Comparison of ENCODE assay signal across 33 mouse cellular contexts in genomic region chr4:56840297-56840696, GRCm38 (mm10). TPM values are rescaled to one million over a fixed set of nuclear protein-coding genes. Genes with fewer than 3 reads are reported as not detected.
A peak's percentile ranks its signal among the peaks of the same experiment; 100 is the strongest.
DNase-seq lines count a peak whose midpoint lies in the region; ATAC-seq and TF ChIP-seq lines count a peak whose summit lies in the region.
"Had no signal": no experiment of that assay in that cellular context is flagged by ENCODE, and none has a peak within 500 bp of the region (broad histone marks: within the 10 kb centered on the region; RNA-seq: fewer than 3 reads in every experiment).

No protein-coding gene starts in this region.

- H3K4me2 ChIP-seq in lung, embryonic 14.5 days: no peak overlapping the region
- H3K4me2 ChIP-seq: embryonic facial prominence, embryonic 12.5 days; heart, embryonic 13.5 days; hindbrain, embryonic 15.5 days; limb, embryonic 15.5 days; lung, embryonic 15.5 days; midbrain, embryonic 11.5 days; neural tube, embryonic 12.5 days had no signal

- 63% methylated on average over 3 of the region's 3 CpGs for WGBS in kidney, adult 2 months
- 33% methylated on average over 3 of the region's 3 CpGs for WGBS in lung, embryonic 14.5 days

- no peaks in the 10 kb centered on the region for H3K9me3 ChIP-seq in lung, embryonic 14.5 days (ENCODE audit: low read depth, low read length)
- H3K9me3 ChIP-seq: embryonic facial prominence, embryonic 12.5 days; heart, embryonic 13.5 days; hindbrain, embryonic 15.5 days; limb, embryonic 10.5 days; limb, embryonic 15.5 days; lung, embryonic 15.5 days; neural tube, embryonic 12.5 days had no signal

- peak; percentile 30 for DNase-seq in kidney, adult 2 months
- no peak for DNase-seq in kidney, adult 18-20 months
- peak; percentile 47 for DNase-seq in lung, embryonic 14.5 days
- no peak for DNase-seq in lung, postnatal 10 days
- DNase-seq in 416B (ENCODE audit: low read depth): peak; percentile 24
- no peak for DNase-seq in heart, adult 8-10 months (ENCODE audit: low spot score)
- DNase-seq in gastrocnemius, postnatal 10 days: no peak
- DNase-seq: adrenal gland, postnatal 25 days; cerebellum, adult 11-12 months; cerebellum, adult 9-11 months; embryo, embryonic 11 days; gastrocnemius, postnatal 25 days; heart, adult 11 months; heart, postnatal 14 days; layer of hippocampus, adult 9-11 months; right cerebral cortex, adult 18-20 months; thymus, adult 18-20 months; thymus, postnatal 25 days had no signal

- no peak for TF ChIP-seq CTCF in kidney, adult 2 months (conservative IDR thresholded peaks at IDR 0.05; ENCODE audit: insufficient read depth, insufficient read length, low read depth, low read length)
- TF ChIP-seq CTCF in lung, embryonic 14.5 days (IDR thresholded peaks at IDR 0.05; ENCODE audit: low read depth): no peak

- H3K27ac ChIP-seq in kidney, adult 2 months (ENCODE audit: insufficient read depth, low read depth, low read length): no peak overlapping the region
- H3K27ac ChIP-seq in lung, embryonic 14.5 days (ENCODE audit: low read depth): no peak overlapping the region
- H3K27ac ChIP-seq: embryonic facial prominence, embryonic 12.5 days; heart, embryonic 13.5 days; hindbrain, embryonic 10.5 days; hindbrain, embryonic 15.5 days; limb, embryonic 10.5 days; limb, embryonic 15.5 days; liver, embryonic 14.5 days; lung, embryonic 15.5 days; neural tube, embryonic 12.5 days; stomach, postnatal 0 days had no signal

- no peak overlapping the region for H3K4me3 ChIP-seq in kidney, adult 2 months (ENCODE audit: insufficient read depth, low read depth, low read length)
- H3K4me3 ChIP-seq in lung, embryonic 14.5 days (ENCODE audit: low read depth, low read length): no peak overlapping the region
- H3K4me3 ChIP-seq: embryonic facial prominence, embryonic 12.5 days; heart, embryonic 13.5 days; hindbrain, embryonic 10.5 days; hindbrain, embryonic 15.5 days; limb, embryonic 10.5 days; limb, embryonic 15.5 days; lung, embryonic 15.5 days; neural tube, embryonic 12.5 days had no signal

- no peaks in the 10 kb centered on the region for H3K27me3 ChIP-seq in kidney, adult 2 months (replicated peaks; ENCODE audit: control insufficient read depth, insufficient read depth, low read length)
- H3K27me3 ChIP-seq in lung, embryonic 14.5 days (ENCODE audit: insufficient read depth, low read length): no peaks in the 10 kb centered on the region
- H3K27me3 ChIP-seq: embryonic facial prominence, embryonic 12.5 days; heart, embryonic 13.5 days; hindbrain, embryonic 15.5 days; limb, embryonic 15.5 days; lung, embryonic 15.5 days; neural tube, embryonic 12.5 days; Patski had no signal

- no peak for TF ChIP-seq POLR2A in kidney, adult 2 months (IDR thresholded peaks at IDR 0.05; ENCODE audit: low read depth, low read length)

- H3K4me1 ChIP-seq in kidney, adult 2 months (ENCODE audit: control insufficient read depth, insufficient read depth, low read length): no peaks in the 10 kb centered on the region; the same call in 1 of the 2 replicates
- H3K4me1 ChIP-seq in lung, embryonic 14.5 days (ENCODE audit: insufficient read depth): no peaks in the 10 kb centered on the region
- H3K4me1 ChIP-seq: embryonic facial prominence, embryonic 12.5 days; hindbrain, embryonic 10.5 days; hindbrain, embryonic 15.5 days; limb, embryonic 10.5 days; limb, embryonic 15.5 days; neural tube, embryonic 12.5 days had no signal

- peak; percentile 17; the same call in 1 of the 2 replicates for ATAC-seq in lung, embryonic 14.5 days (ENCODE audit: insufficient read depth)
- ATAC-seq: forebrain, embryonic 14.5 days; inflammation-experienced regulatory T-cells, adult 6 months; midbrain, embryonic 16.5 days; Patski had no signal

- peaks cover 2% of the 10 kb centered on the region; the same call in 1 of the 2 replicates for H3K36me3 ChIP-seq in kidney, adult 2 months (ENCODE audit: control insufficient read depth, insufficient read depth, low read length)
- peaks cover 20% of the 10 kb centered on the region for H3K36me3 ChIP-seq in lung, embryonic 14.5 days (ENCODE audit: insufficient read depth)

- H3K9ac ChIP-seq in lung, embryonic 14.5 days: no peak overlapping the region
- H3K9ac ChIP-seq: embryonic facial prominence, embryonic 12.5 days; heart, embryonic 13.5 days; hindbrain, embryonic 15.5 days; limb, embryonic 15.5 days; liver, embryonic 14.5 days; lung, embryonic 15.5 days; neural tube, embryonic 12.5 days had no signal

RNA-seq across cellular contexts. Expression of gene Ctnnal1, which starts 24.7 kb away (rescaled TPM):
- polyA plus RNA-seq in kidney, adult 2 months (2012; rRNA removed): 14.3 and 14.4 TPM in 2 replicates
- polyA plus RNA-seq in lung, embryonic 14.5 days (2014; fragmentation: Nextera tagmentation; extraction: Ambion mirVana): 20.2 and 22.1 TPM in 2 replicates
- total RNA-seq in heart, adult 8-10 months (2022): 10 to 100 TPM; 18.1 to 47.5 (median 30.1) TPM
- 10 to 100 TPM; 15.2 to 15.5 TPM for total RNA-seq in gastrocnemius, postnatal 10 days (2021)

RNA-seq across cellular contexts. Expression of gene Fam206a, which starts 38.2 kb away (rescaled TPM):
- polyA plus RNA-seq in kidney, adult 2 months (2012; rRNA removed): 3.2 and 4.3 TPM in 2 replicates
- polyA plus RNA-seq in lung, embryonic 14.5 days (2014; fragmentation: Nextera tagmentation; extraction: Ambion mirVana): 19.4 and 22.8 TPM in 2 replicates
- total RNA-seq in heart, adult 8-10 months (2022): 1 to 10 TPM; 1.8 to 3.3 (median 2.3) TPM
- total RNA-seq in gastrocnemius, postnatal 10 days (2021): 1 to 10 TPM; 3.5 to 4.0 TPM

RNA-seq across cellular contexts. Expression of gene Elp1, which starts 38.2 kb away (rescaled TPM):
- polyA plus RNA-seq in kidney, adult 2 months (2012; rRNA removed): 10.2 and 11.1 TPM in 2 replicates
- polyA plus RNA-seq in lung, embryonic 14.5 days (2014; fragmentation: Nextera tagmentation; extraction: Ambion mirVana): 61.3 and 63.9 TPM in 2 replicates
- 10 to 100 TPM; 20.0 to 22.7 (median 21.4) TPM for total RNA-seq in heart, adult 8-10 months (2022)
- total RNA-seq in gastrocnemius, postnatal 10 days (2021): 10 to 100 TPM; 28.3 to 30.8 TPM

Comparison
In these comparisons a context has a peak if more than half of its experiments do, and no peak if none do; other contexts are left out.
1. DNase-seq: peak in kidney, adult 2 months (single experiment), lung, embryonic 14.5 days (single experiment) and 416B (single experiment); none in kidney, adult 18-20 months (single experiment), lung, postnatal 10 days (single experiment), heart, adult 8-10 months (single experiment) and gastrocnemius, postnatal 10 days (single experiment).